Mouse (Mus musculus) liver, adult 2 months (tissue): ENCODE results near the gene Fzd2. TPM values are rescaled to one million over a fixed set of nuclear protein-coding genes. Genes with fewer than 3 reads are reported as not detected.
"Not testable (repeated sequence)": the region's sequence is repeated elsewhere in the genome, so short reads cannot be mapped to it uniquely, and the experiment has no call there.

Experiments used
- DNase-seq: peaks from one replicate; pipeline ENCODE4 v3.0.0-alpha.2; 2011; ENCODE audit warnings: low read depth, low spot score; ENCODE audit errors: extremely low read depth
- H3K27ac ChIP-seq: fragments of 200-500 bp; replicated peaks from 2 replicates; pipeline ENCODE4 v1.5.1; 2012; ENCODE audit warnings: low read depth, mild to moderate bottlenecking, control low read depth, inconsistent platforms, low read length; ENCODE audit not compliant: insufficient read depth
- H3K27me3 ChIP-seq: fragments of 200-500 bp; 2 replicates; pipeline ENCODE4 v1.6.1; 2012; ENCODE audit warnings: mild to moderate bottlenecking, moderate library complexity, low read length, inconsistent platforms; ENCODE audit not compliant: control insufficient read depth, insufficient read depth
- H3K36me3 ChIP-seq: fragments of 200-500 bp; 2 replicates; pipeline ENCODE4 v1.6.1; 2012; ENCODE audit warnings: low read length, inconsistent platforms; ENCODE audit not compliant: control insufficient read depth, insufficient read depth
- H3K4me1 ChIP-seq: fragments of 200-500 bp; 2 replicates; pipeline ENCODE4 v1.6.1; 2011; ENCODE audit warnings: low read length; ENCODE audit not compliant: control insufficient read depth, insufficient read depth
- H3K4me3 ChIP-seq: fragments of 200-500 bp; 2 replicates; pipeline ENCODE4 v1.5.1; 2011; ENCODE audit warnings: low read depth, mild to moderate bottlenecking, control low read depth, low read length, moderate library complexity; ENCODE audit not compliant: insufficient read depth
- H3K79me2 ChIP-seq: fragments of 200-500 bp; 2 replicates; pipeline ENCODE4 v1.6.1; 2012; ENCODE audit warnings: inconsistent platforms, mild to moderate bottlenecking, low read length, moderate library complexity; ENCODE audit not compliant: control insufficient read depth, insufficient read depth
- H3K9ac ChIP-seq: fragments of 200-500 bp; 2 replicates; pipeline ENCODE4 v1.6.1; 2012; ENCODE audit warnings: low read depth, mild to moderate bottlenecking, control low read depth, inconsistent platforms, low read length
- CTCF ChIP-seq: fragments of 200-500 bp; IDR thresholded peaks from 2 replicates; pipeline ENCODE4 v1.5.1; 2011; ENCODE audit warnings: low read depth, low read length, control low read depth
- POLR2A ChIP-seq: fragments of 200-500 bp; IDR thresholded peaks from 2 replicates; pipeline ENCODE4 v1.6.1; 2011; ENCODE audit warnings: low read length, control low read depth; ENCODE audit not compliant: insufficient read depth; ENCODE audit errors: extremely low read depth
- WGBS: fragments of 180-500 bp; shearing (Covaris S2); methylation state at CpG from one replicate; pipeline ENCODE4 v1.1.7; 2018; 5-methylcytosine and 5-hydroxymethylcytosine counted together
- polyA plus RNA-seq: library from polyadenylated mRNA; depleted of rRNA; stranded (reverse); fragments of >200 nt; gene quantifications from 2 replicates; pipeline ENCODE4 v1.2.3, GENCODE M21; 2012; rRNA removed
- total RNA-seq: library from RNA; depleted of rRNA; stranded (reverse); fragments of >200 nt; gene quantifications from 2 replicates; pipeline ENCODE4 v1.2.3, GENCODE M21; 2014; rRNA removed

Fzd2 gene
- 0.07 and 0.09 TPM in 2 replicates for total RNA-seq
- 0.19 and 0.24 TPM in 2 replicates for polyA plus RNA-seq

DNA sequence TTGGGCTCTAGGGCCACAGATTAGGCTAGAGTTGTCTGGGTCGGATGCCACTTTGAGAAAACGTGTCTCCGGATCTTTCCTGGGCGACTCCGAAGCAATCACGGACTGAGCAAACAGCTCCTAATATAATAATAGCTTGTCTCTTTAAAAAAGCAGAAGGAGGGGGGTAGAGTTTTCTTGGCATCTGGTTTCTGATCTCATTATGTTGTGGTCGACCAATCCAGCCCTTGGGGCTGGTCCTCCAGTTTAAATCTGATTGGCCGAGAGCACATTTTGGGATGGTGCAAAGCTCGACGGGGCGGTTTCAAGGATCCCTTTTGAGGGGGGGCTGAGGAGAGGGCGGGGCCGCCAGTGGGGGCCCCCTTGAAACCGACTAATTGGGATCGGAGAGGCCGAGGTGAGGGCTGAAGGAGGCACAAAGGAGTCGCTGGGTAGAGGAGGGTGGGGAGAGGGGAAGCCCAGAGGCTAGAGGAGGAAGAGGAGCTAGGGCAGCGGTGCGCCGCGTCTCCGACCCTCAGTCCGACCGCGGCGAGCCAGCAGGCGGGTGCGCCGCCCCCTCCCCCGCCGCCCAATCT lies at the start of gene Fzd2:
Gene Fzd2 (plus strand): TSS at position 387 of the 575 bp plus-strand sequence.
- no peak within 1 kb of the TSS for H3K27ac ChIP-seq
- H3K9ac ChIP-seq, result peak within 1 kb of the TSS; percentile 13; the same call in 1 of the 2 replicates
- H3K79me2 ChIP-seq, result no peaks in the 10 kb centered on the region; the same call in 1 of the 2 replicates
- 2% methylated on average over 29 of the region's 31 CpGs for WGBS
- H3K36me3 ChIP-seq, result no peaks in the 10 kb centered on the region
- peak within 1 kb of the TSS; percentile 54 for H3K4me3 ChIP-seq
- H3K4me1 ChIP-seq, result peaks cover 4% of the 10 kb centered on the region; the same call in 1 of the 2 replicates
- peaks cover 26% of the 10 kb centered on the region for H3K27me3 ChIP-seq
- peak; percentile 53 for DNase-seq
- TF ChIP-seq POLR2A, result no peak
- no peak for TF ChIP-seq CTCF

DNA sequence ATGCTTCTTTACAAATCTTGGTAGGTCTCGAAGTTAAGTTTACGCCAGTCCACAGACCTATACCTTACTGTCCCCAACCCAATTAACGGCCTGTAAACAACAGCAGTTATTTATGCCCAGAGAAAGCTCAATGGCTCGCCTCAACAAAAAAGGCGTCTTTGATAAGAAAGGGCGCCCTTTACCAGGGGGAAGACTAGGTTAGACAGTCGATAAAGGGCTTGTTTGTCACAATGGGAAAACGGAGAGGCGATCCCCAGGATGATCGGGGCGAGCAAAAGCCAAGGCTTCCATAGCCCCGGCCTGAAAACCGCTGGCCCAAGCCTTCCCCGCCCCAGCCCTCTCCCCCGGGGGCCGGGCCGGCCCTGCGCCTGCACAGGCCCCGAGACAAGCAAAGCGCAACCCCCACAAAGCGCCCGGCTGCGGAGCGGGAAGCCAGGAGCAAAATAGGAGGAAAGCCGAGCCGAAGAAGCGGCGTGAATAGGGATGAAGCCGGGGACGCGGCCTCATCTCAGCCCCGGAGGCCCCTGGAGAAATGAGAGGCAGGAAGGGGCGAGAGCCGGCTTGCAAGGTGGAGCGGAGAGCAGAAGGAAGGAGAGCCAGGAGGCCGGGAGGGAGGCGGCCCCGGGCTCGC lies 48.7 kb upstream of the Fzd2 start:
- H3K27me3 ChIP-seq, result no peaks in the 10 kb centered on the region
- H3K27ac ChIP-seq, result peak overlapping the region; percentile 86
- no peaks in the 10 kb centered on the region for H3K36me3 ChIP-seq
- no peak for DNase-seq
- H3K4me1 ChIP-seq, result peaks cover 10% of the 10 kb centered on the region
- peaks cover 26% of the 10 kb centered on the region; the same call in 1 of the 2 replicates for H3K79me2 ChIP-seq
- peak overlapping the region; percentile 94 for H3K4me3 ChIP-seq
- TF ChIP-seq CTCF (no peak), POLR2A (no peak)
- peak overlapping the region; percentile 93 for H3K9ac ChIP-seq
- under 1% methylated on average over 39 of the region's 39 CpGs for WGBS

DNA sequence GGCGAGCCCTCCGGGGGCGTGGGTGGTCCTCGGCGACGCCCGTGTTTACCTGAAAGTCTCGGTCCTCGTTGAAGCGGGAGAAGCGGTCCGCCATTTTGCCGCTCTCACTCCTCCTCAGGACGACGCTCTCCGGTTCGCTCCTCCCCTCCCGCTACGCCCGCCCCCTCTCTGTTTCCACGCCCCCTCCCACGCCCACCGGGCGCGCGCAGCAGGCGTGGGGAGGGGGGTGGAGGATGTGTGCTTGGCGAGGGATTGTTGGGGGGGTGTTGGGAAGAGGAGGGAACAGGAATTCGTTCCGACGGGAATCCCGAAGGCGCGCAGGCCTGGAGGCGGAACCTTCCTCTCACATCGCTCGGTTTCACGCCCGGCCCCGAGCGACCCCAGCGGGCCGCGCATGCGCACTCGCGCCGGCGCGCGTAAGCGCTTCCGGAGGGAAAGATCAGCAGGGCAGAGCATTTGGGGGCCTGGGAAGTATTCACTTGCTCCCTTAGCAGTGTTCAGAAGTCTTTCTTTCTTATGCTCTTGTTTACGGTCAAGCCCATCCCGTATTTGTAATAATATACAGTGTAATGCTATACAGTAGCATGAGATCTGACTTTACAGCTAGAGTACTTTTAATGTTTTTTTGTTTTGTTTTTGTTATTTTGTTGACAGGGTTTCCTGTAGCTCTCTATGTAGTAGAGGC lies 48.0 kb upstream of the Fzd2 start, which contains the start of gene Gpatch8:
Gene Gpatch8 (minus strand): TSS at position 362 of the 685 bp plus-strand sequence.
- Histone ChIP-seq H3K4me3 (peak within 1 kb of the TSS; percentile 94), H3K27ac (peak within 1 kb of the TSS; percentile 86), H3K36me3 (no peaks in the 10 kb centered on the region), H3K27me3 (no peaks in the 10 kb centered on the region), H3K4me1 (peaks cover 10% of the 10 kb centered on the region), H3K9ac (peak within 1 kb of the TSS; percentile 93), H3K79me2 (peaks cover 23% of the 10 kb centered on the region; the same call in 1 of the 2 replicates)
- TF ChIP-seq POLR2A (peak; percentile 92), CTCF (no peak)
- under 1% methylated on average over 53 of the region's 55 CpGs for WGBS
- peak; percentile 93 for DNase-seq

DNA sequence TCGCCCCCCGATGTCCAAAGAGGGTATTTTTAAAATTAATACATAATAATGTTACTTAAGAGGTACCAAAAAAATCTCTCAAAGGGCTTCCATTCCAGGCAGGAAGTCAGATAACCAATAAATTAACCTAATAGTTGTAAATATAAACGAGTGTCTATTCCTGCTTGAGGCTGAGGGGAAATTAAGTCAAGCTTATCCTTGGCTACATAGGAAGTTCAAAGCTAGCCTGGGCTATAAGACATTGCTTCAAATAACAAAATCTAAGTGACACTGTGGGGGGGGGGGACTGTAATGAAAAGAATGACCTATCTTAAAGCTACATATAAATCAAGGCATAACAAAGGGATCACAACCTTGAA lies 47.5 kb upstream of the Fzd2 start:
- peaks cover 21% of the 10 kb centered on the region; the same call in 1 of the 2 replicates for H3K79me2 ChIP-seq
- no peak for TF ChIP-seq CTCF
- H3K4me1 ChIP-seq, result peaks cover 10% of the 10 kb centered on the region
- no peak overlapping the region for H3K27ac ChIP-seq
- no peak overlapping the region for H3K4me3 ChIP-seq
- DNase-seq, result no peak
- 13% methylated on average over 3 of the region's 3 CpGs for WGBS
- H3K36me3 ChIP-seq, result no peaks in the 10 kb centered on the region
- no peaks in the 10 kb centered on the region for H3K27me3 ChIP-seq
- no peak overlapping the region for H3K9ac ChIP-seq

DNA sequence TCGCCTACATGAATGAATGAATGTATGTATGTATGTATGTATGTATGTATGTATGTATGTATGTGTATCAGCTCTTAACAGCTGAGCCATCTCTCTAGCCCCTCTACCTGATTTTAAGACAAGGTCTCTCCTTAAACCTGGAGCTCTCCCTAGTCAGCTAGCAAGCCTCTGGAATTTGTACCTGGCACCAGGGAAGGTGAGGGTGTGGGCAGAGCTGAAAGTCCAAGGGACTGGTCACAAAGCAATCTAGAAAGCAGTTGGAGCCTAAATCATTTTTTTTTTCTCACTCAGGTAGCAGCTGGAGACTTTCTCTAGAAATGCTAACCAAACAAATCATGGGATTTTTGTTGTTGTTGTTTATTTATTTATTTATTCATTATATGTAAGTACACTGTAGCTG lies 46.8 kb upstream of the Fzd2 start:
- WGBS, result 95% methylated on average over 1 of the region's 1 CpGs
- peak; percentile 86 for DNase-seq
- TF ChIP-seq POLR2A, result no peak
- TF ChIP-seq CTCF, result no peak
- H3K9ac ChIP-seq, result no peak overlapping the region
- no peak overlapping the region for H3K4me3 ChIP-seq
- H3K27ac ChIP-seq, result no peak overlapping the region
- H3K4me1 ChIP-seq, result peaks cover 8% of the 10 kb centered on the region
- no peaks in the 10 kb centered on the region for H3K36me3 ChIP-seq
- no peaks in the 10 kb centered on the region for H3K27me3 ChIP-seq
- H3K79me2 ChIP-seq, result peaks cover 15% of the 10 kb centered on the region; the same call in 1 of the 2 replicates

DNA sequence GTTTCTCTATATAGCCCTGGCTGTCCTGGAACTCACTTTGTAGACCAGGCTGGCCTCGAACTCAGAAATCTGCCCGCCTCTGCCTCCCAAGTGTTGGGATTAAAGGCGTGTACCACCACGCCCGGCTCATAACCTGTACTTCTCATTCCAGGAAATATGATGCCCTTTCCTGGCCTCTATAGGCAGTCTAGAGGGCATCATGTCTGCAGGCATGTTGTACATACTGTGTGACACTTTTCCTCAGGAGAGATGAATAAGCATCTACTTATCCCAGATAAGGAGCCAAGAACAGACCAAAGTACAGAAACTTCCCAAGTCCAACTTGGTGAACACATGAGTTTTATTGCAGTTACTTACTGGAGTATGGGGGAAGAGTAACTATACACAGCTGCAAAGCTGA lies 45.5 kb upstream of the Fzd2 start:
- Histone ChIP-seq H3K4me1 (peaks cover 8% of the 10 kb centered on the region), H3K27ac (no peak overlapping the region), H3K4me3 (no peak overlapping the region), H3K9ac (no peak overlapping the region), H3K36me3 (no peaks in the 10 kb centered on the region), H3K79me2 (peaks cover 15% of the 10 kb centered on the region; the same call in 1 of the 2 replicates), H3K27me3 (no peaks in the 10 kb centered on the region)
- DNase-seq, result no peak
- 96% methylated on average over 4 of the region's 5 CpGs for WGBS
- TF ChIP-seq CTCF, result no peak

DNA sequence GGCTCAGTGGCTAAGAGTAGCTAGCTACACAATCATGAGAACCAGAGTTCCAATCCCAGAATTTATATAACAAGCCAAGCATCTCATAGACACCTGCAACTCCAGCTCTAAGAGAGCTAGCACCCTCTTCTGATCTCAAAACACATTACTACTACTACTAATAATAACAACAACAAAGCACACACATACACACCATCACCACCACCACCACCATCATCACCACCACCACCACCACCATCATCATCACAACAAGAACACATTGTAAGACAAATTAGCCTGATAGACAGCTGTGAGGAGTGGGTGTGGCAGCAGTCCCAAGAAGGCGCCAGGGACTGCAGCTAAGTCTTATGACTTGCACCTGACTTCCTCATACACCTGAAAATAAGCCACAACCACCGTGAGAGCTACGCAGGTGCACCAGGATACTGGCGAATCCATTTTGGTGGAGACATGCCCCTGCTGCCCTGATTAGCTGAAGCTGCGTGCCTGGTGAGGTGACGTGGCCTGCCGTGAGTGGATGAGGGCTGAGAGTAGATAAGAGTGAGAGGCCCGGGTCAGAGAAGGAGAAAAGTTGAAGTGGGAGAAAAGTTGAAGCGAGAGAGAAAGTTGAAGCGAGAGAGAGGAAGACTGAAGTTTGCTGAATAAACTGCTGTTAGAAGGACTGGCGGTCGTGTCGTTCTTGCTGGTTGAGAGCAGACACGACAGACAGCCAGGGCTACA lies 39.1 kb upstream of the Fzd2 start:
- H3K9ac ChIP-seq, H3K4me1 ChIP-seq, DNase-seq, H3K79me2 ChIP-seq, H3K4me3 ChIP-seq, H3K27me3 ChIP-seq, H3K27ac ChIP-seq, H3K36me3 ChIP-seq: not testable (repeated sequence)
- 79% methylated on average over 14 of the region's 14 CpGs for WGBS
